Mouse (Mus musculus): Measurements from ENCODE around the gene Srsf6.

DNA sequence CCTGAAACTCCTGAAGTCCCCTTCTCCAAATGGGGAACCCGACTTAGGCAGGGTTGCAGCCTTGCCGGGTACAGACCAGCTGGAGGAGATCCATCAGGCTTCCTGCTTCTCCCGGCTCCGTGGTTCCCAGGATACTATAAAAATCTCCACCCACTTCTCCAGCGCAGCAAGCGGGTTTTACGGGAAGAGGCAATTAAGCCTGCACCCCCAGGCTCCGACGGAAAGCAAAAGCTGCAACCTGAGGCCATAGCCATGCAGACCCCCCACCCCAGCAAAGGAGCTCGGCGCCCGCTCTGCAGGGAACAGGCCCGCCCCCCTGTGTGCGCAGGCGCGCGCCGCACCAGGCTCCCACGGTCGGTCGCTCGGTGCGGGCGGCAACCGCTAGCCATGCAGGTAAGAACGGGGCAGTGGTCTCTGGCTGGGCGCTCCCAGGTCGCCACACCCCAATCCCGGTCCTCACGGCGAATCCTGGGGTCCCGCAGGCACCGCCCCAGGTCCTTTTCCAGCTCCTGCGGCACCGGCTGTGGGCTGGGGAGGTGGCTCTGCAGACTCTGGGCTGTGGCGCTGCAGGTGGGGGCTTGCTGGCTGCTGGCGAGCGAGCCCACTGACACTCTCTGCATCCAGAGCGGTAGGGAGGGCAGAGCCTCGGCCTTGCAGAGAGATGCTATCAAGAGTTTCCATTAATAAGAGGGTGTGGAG, 12.0 kb downstream of the Srsf6 start, which contains the start of gene L3mbtl1:
- TF ChIP-seq CTCF (IDR thresholded peaks at IDR 0.05; ENCODE audit: extremely low read depth, insufficient read length, insufficient replicate concordance, low read depth, low read length) (no peak), POLR2A (IDR thresholded peaks at IDR 0.05; ENCODE audit: low read depth, low read length) (no peak)
